Mouse (Mus musculus) C2C12 (cell line): Measurements from ENCODE around the gene Bud13.

Experiments used
- CEBPB ChIP-seq: IDR thresholded peaks from one replicate; pipeline ENCODE4 v1.6.1; 2011; ENCODE audit warnings: low read depth, mild to moderate bottlenecking, control low read depth, moderate library complexity
- CTCF ChIP-seq: IDR thresholded peaks from one replicate; pipeline ENCODE4 v1.5.1; 2011; ENCODE audit not compliant: control insufficient read depth, insufficient read depth, insufficient read length
- MAX ChIP-seq: IDR thresholded peaks from one replicate; pipeline ENCODE4 v1.6.1; 2011; ENCODE audit warnings: mild to moderate bottlenecking, control low read depth
- MYOD1 ChIP-seq: IDR thresholded peaks from one replicate; pipeline ENCODE4 v1.6.1; 2011; ENCODE audit warnings: low read depth; ENCODE audit not compliant: control insufficient read depth, insufficient read length
- MYOG ChIP-seq: IDR thresholded peaks from one replicate; pipeline ENCODE4 v1.6.1; 2011; ENCODE audit not compliant: control insufficient read depth, insufficient read length; ENCODE audit errors: extremely low read depth
- USF1 ChIP-seq: IDR thresholded peaks from one replicate; pipeline ENCODE4 v1.6.1; 2011; ENCODE audit warnings: low read depth, mild to moderate bottlenecking, control low read depth, moderate library complexity

DNA sequence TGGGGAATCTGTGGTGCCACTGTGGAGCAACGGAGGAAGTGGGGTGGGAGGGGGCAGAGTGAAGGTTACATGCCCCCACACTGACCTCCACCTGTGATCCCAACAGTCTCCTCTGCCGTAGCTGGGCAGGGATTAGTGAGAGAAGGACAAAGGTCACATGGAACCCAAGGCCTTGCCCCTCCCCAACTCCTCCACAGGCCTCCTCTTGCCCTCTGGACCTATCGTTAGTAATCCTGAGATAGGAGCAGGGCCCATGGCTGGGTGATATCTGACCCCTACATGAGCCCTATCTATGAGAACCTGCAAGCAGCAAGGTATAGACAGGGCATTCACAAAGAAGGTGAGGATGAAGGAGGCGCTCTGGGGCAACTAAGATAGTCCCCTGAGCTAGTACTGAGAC, 47.2 kb upstream of the Bud13 start:
- TF ChIP-seq MAX: no peak
- no peak for TF ChIP-seq CTCF
- no peak for TF ChIP-seq USF1
- no peak for TF ChIP-seq MYOG
- TF ChIP-seq MYOD1: no peak
- TF ChIP-seq CEBPB: no peak
